Mouse (Mus musculus) hindbrain, embryonic 16.5 days (tissue): ENCODE results near the gene Kdelr2. TPM values are rescaled to one million over a fixed set of nuclear protein-coding genes. Genes with fewer than 3 reads are reported as not detected.

Source experiments
- polyA plus RNA-seq: library from polyadenylated mRNA; unstranded; fragments of >200 nt; fragmentation: Nextera tagmentation; extraction: Ambion mirVana; gene quantifications from 2 replicates; pipeline ENCODE4 v1.2.1, GENCODE M21; 2015

Gene Kdelr2
- polyA plus RNA-seq, 1 experiment from 2014 or later, result 123 TPM

Other genes starting within 250 kb of the Kdelr2 start
- gene Rbak, start 223.1 kb upstream of the Kdelr2 start, polyA plus RNA-seq, result 9.6 and 11.4 TPM in 2 replicates
- not detected in 2 replicates for gene Spdye4b, start 222.8 kb upstream of the Kdelr2 start, polyA plus RNA-seq
- not detected in 2 replicates for gene Spdye4a, start 176.9 kb upstream of the Kdelr2 start, polyA plus RNA-seq
- gene Zfp12, start 168.7 kb upstream of the Kdelr2 start, polyA plus RNA-seq, result 16.4 and 20.5 TPM in 2 replicates
- gene Zfp316, start 133.8 kb upstream of the Kdelr2 start, polyA plus RNA-seq, result 3.3 and 7.2 TPM in 2 replicates
- 0.16 and 0.31 TPM in 2 replicates for gene Zfp853, start 110.2 kb upstream of the Kdelr2 start, polyA plus RNA-seq
- gene E130309D02Rik, start 88.5 kb upstream of the Kdelr2 start, polyA plus RNA-seq, result 24.9 and 28.2 TPM in 2 replicates
- 75.9 and 77.0 TPM in 2 replicates for gene Zdhhc4, start 74.6 kb upstream of the Kdelr2 start, polyA plus RNA-seq
- gene Grid2ip, start 46.5 kb upstream of the Kdelr2 start, polyA plus RNA-seq, result 0.42 and 0.51 TPM in 2 replicates
- gene Daglb, start 60.7 kb downstream of the Kdelr2 start, polyA plus RNA-seq, result 21.8 and 23.0 TPM in 2 replicates
- 285 and 452 TPM in 2 replicates for gene Rac1, start 124.2 kb downstream of the Kdelr2 start, polyA plus RNA-seq
- gene Cyth3, start 218.6 kb downstream of the Kdelr2 start, polyA plus RNA-seq, result 41.6 and 45.8 TPM in 2 replicates